Mouse (Mus musculus): ENCODE results near the gene Actl10. TPM values are rescaled to one million over a fixed set of nuclear protein-coding genes. Genes with fewer than 3 reads are reported as not detected.
A peak's percentile ranks its signal among the peaks of the same experiment; 100 is the strongest.

Gene Actl10
- polyA plus RNA-seq, 1 experiment from 2014 or later = 1.1 TPM

GRCm38 (mm10) chr2:154534704-154535270, 16.8 kb upstream of the Actl10 start:
- Histone ChIP-seq H3K36me3 (peaks cover 59% of the 10 kb centered on the region), H3K27ac (replicated peaks) (no peak overlapping the region), H3K4me1 (peaks cover 11% of the 10 kb centered on the region; the same call in 1 of the 2 replicates), H3K4me3 (no peak overlapping the region), H3K27me3 (no peaks in the 10 kb centered on the region), H3K9ac (replicated peaks) (no peak overlapping the region), H3K9me3 (no peaks in the 10 kb centered on the region), H3K4me2 (replicated peaks) (no peak overlapping the region)
- no peak for ATAC-seq (ENCODE audit: low FRiP score, low read depth)
- WGBS = 92% methylated on average over 12 of the region's 12 CpGs

- WGBS = 69% methylated on average over 2 of the region's 2 CpGs
- Histone ChIP-seq H3K27me3 (no peaks in the 10 kb centered on the region), H3K9me3 (no peaks in the 10 kb centered on the region), H3K27ac (replicated peaks) (peak overlapping the region; percentile 50), H3K36me3 (peaks cover 43% of the 10 kb centered on the region), H3K4me3 (no peak overlapping the region), H3K9ac (replicated peaks) (no peak overlapping the region), H3K4me2 (replicated peaks) (no peak overlapping the region), H3K4me1 (peaks cover 4% of the 10 kb centered on the region; the same call in 1 of the 2 replicates)
- no peak for ATAC-seq (ENCODE audit: low FRiP score, low read depth)
Observed at GRCm38 (mm10) chr2:154538310-154538709, 13.3 kb upstream of the Actl10 start.

GRCm38 (mm10) chr2:154538710-154539109, 12.9 kb upstream of the Actl10 start:
- peak overlapping the region; percentile 50 for H3K27ac ChIP-seq (replicated peaks)
- no peaks in the 10 kb centered on the region for H3K27me3 ChIP-seq
- peaks cover 43% of the 10 kb centered on the region for H3K36me3 ChIP-seq
- no peaks in the 10 kb centered on the region for H3K9me3 ChIP-seq
- H3K4me3 ChIP-seq = no peak overlapping the region
- no peak overlapping the region for H3K4me2 ChIP-seq (replicated peaks)
- WGBS = 62% methylated on average over 3 of the region's 3 CpGs
- ATAC-seq (ENCODE audit: low FRiP score, low read depth) = no peak
- no peak overlapping the region for H3K9ac ChIP-seq (replicated peaks)
- H3K4me1 ChIP-seq = peaks cover 4% of the 10 kb centered on the region; the same call in 1 of the 2 replicates

DNA sequence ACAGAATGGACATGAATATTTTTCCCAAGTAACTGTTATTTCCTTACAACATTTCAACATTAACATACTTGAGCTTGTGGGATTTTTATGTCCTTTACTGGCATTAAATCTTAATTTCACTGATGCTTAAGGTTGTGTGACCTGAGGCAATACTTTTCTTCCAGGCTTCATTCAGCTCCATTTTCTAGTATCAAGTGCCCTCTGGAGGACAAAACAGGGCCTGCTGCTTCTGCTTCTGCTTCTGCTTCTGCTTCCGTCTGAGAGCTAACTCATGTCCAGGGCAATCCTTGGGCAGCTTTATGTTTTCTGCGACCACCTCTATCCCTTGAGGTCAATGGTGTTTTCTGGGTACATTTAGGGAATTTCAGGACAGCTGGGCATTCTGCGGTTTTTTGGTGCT, 11.9 kb upstream of the Actl10 start:
- Histone ChIP-seq H3K27me3 (no peaks in the 10 kb centered on the region), H3K9ac (replicated peaks) (no peak overlapping the region), H3K4me1 (peaks cover 4% of the 10 kb centered on the region; the same call in 1 of the 2 replicates), H3K4me2 (replicated peaks) (no peak overlapping the region), H3K9me3 (no peaks in the 10 kb centered on the region), H3K27ac (replicated peaks) (no peak overlapping the region; the same call in 1 of the 2 replicates), H3K36me3 (peaks cover 36% of the 10 kb centered on the region), H3K4me3 (no peak overlapping the region)
- no peak for ATAC-seq (ENCODE audit: low FRiP score, low read depth)
- WGBS = 81% methylated on average over 3 of the region's 3 CpGs

- Histone ChIP-seq H3K27ac (replicated peaks) (no peak overlapping the region), H3K4me2 (replicated peaks) (no peak overlapping the region), H3K9ac (replicated peaks) (no peak overlapping the region), H3K9me3 (no peaks in the 10 kb centered on the region), H3K27me3 (no peaks in the 10 kb centered on the region), H3K4me1 (peaks cover 4% of the 10 kb centered on the region; the same call in 1 of the 2 replicates), H3K36me3 (peaks cover 19% of the 10 kb centered on the region; the same call in 1 of the 2 replicates), H3K4me3 (no peak overlapping the region)
- 83% methylated on average over 2 of the region's 2 CpGs for WGBS
- ATAC-seq (ENCODE audit: low FRiP score, low read depth) = no peak
Observed at GRCm38 (mm10) chr2:154541630-154542029, 9.9 kb upstream of the Actl10 start.

- Histone ChIP-seq H3K4me3 (no peak overlapping the region), H3K27ac (replicated peaks) (peak overlapping the region; percentile 15; the same call in 1 of the 2 replicates), H3K9ac (replicated peaks) (no peak overlapping the region), H3K27me3 (0 out of 2 replicates have a peak, but pooled peaks cover 4% of the 10 kb centered on the region), H3K4me2 (replicated peaks) (no peak overlapping the region), H3K4me1 (peaks cover 7% of the 10 kb centered on the region; the same call in 1 of the 2 replicates), H3K9me3 (no peaks in the 10 kb centered on the region), H3K36me3 (0 out of 2 replicates have a peak, but pooled peaks cover 1% of the 10 kb centered on the region)
- WGBS = 80% methylated on average over 9 of the region's 9 CpGs
- ATAC-seq (ENCODE audit: low FRiP score, low read depth) = no peak
Observed at GRCm38 (mm10) chr2:154543567-154544347, 7.8 kb upstream of the Actl10 start.

DNA sequence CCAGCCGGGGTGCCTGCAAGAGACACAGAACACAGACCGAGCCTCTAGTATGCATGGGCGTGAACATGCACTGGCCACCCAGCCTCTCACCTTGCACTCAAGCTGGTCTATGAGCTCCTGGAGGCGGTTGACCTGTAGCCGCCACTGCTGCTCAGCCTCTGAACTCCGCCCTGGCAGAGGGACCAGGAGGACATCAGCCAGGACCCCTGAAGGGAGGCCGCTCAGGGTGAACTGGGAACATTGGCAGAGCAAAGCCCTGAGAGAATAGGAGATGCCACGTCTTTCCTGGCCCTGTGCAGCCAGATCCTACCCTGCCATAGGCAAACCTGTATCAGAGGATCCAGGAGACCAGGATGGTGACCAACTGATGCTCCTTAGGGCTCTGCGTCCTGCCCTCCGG, 4.9 kb upstream of the Actl10 start, which contains the start of gene 1700003F12Rik:
Gene 1700003F12Rik, plus strand, starts transcription at position 375 of the 400 bp plus-strand sequence.
- H3K4me3 ChIP-seq = no peak within 1 kb of the TSS
- ATAC-seq (ENCODE audit: low FRiP score, low read depth) = no peak
- 91% methylated on average over 10 of the region's 10 CpGs for WGBS

DNA sequence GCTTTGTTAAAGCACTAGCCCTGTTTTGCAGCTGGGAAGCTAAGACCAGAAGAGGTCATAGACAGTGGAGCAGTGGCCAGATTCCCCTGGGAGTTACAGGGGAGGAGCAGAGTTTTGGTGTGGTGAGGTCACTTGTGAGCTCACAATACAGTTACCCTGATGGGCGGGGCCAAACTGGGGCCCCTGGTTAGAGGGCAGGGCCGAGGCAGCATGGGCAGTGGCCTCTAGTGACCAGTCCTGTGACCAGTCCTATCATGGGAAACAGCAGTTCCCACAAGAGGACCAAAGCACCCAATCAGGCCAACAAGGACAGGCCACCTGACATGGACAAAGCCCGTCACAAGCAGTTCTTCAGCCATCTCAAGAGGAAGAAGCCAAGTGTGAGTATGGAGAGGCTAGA, 2.9 kb upstream of the Actl10 start:
- ATAC-seq (ENCODE audit: low FRiP score, low read depth) = no peak
- no peak overlapping the region for H3K4me3 ChIP-seq
- 51% methylated on average over 3 of the region's 3 CpGs for WGBS
- H3K27me3 ChIP-seq = peaks cover 44% of the 10 kb centered on the region
- H3K9ac ChIP-seq (replicated peaks) = no peak overlapping the region
- H3K4me2 ChIP-seq (replicated peaks) = peak overlapping the region; percentile 70; the same call in 1 of the 2 replicates
- no peaks in the 10 kb centered on the region for H3K9me3 ChIP-seq
- no peak overlapping the region for H3K27ac ChIP-seq (replicated peaks)
- peaks cover 32% of the 10 kb centered on the region for H3K4me1 ChIP-seq
- no peaks in the 10 kb centered on the region for H3K36me3 ChIP-seq

More for the DNA sequence above, 4.9 kb upstream of the Actl10 start, which contains the start of gene 1700003F12Rik:
- H3K27me3 ChIP-seq = peaks cover 34% of the 10 kb centered on the region
- no peak within 1 kb of the TSS for H3K4me2 ChIP-seq (replicated peaks)
- H3K9ac ChIP-seq (replicated peaks) = no peak within 1 kb of the TSS
- no peaks in the 10 kb centered on the region for H3K36me3 ChIP-seq
- H3K4me1 ChIP-seq = peaks cover 18% of the 10 kb centered on the region
- H3K27ac ChIP-seq (replicated peaks) = no peak within 1 kb of the TSS
- no peaks in the 10 kb centered on the region for H3K9me3 ChIP-seq

DNA sequence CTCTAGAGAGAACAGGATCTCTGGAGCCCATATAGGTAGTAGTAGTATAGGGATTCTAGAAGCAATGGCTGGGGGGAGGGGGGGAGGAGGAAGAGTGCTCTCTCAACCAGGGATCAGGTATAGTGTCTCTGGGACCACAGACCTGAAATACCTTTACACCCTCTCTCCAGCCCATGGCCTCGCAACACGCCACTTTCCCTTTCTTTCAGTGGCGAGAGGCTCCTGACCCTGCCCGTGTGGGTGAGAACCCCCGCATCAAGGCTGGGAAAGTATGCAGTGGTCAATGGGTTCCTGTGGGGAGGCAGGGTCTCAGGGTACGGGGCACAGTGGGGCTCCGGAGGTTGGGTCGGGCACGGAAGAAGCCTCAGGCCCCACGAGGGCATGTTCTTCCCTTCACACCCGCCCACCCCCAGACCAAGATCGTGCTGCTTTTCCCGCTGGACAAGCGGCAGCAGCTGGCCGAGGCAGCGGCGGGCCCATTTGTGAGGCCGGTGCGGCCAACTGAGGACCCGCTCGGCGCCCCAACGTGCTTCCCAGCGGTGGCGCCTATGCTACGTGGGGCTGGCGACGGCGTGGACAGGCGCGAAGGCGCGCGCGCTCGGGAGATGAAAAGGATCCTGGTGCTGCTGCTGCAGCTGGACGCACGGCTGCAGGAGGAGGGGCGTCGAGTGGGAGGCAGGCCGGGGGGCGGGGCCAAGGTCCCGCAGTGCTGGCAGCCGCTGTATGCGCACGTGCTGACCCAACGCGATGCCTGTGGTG, 2.3 kb upstream of the Actl10 start:
- Histone ChIP-seq H3K27ac (replicated peaks) (0 out of 2 replicates have a peak overlapping the region, but pooled peaks have one; percentile 7), H3K36me3 (no peaks in the 10 kb centered on the region), H3K4me2 (replicated peaks) (peak overlapping the region; percentile 70), H3K9ac (replicated peaks) (peak overlapping the region; percentile 45), H3K27me3 (peaks cover 44% of the 10 kb centered on the region), H3K4me3 (peak overlapping the region; percentile 39), H3K4me1 (peaks cover 32% of the 10 kb centered on the region), H3K9me3 (no peaks in the 10 kb centered on the region)
- WGBS = 2% methylated on average over 48 of the region's 48 CpGs
- peak; percentile 83 for ATAC-seq (ENCODE audit: low FRiP score, low read depth)

GRCm38 (mm10) chr2:154549886-154550189, 1.7 kb upstream of the Actl10 start:
- 13% methylated on average over 20 of the region's 20 CpGs for WGBS
- no peaks in the 10 kb centered on the region for H3K9me3 ChIP-seq
- no peak for ATAC-seq (ENCODE audit: low FRiP score, low read depth)
- peaks cover 32% of the 10 kb centered on the region for H3K4me1 ChIP-seq
- H3K9ac ChIP-seq (replicated peaks) = peak overlapping the region; percentile 45
- H3K27ac ChIP-seq (replicated peaks) = 0 out of 2 replicates have a peak overlapping the region, but pooled peaks have one; percentile 7
- H3K4me2 ChIP-seq (replicated peaks) = peak overlapping the region; percentile 70
- H3K4me3 ChIP-seq = peak overlapping the region; percentile 39
- peaks cover 44% of the 10 kb centered on the region for H3K27me3 ChIP-seq
- no peaks in the 10 kb centered on the region for H3K36me3 ChIP-seq

DNA sequence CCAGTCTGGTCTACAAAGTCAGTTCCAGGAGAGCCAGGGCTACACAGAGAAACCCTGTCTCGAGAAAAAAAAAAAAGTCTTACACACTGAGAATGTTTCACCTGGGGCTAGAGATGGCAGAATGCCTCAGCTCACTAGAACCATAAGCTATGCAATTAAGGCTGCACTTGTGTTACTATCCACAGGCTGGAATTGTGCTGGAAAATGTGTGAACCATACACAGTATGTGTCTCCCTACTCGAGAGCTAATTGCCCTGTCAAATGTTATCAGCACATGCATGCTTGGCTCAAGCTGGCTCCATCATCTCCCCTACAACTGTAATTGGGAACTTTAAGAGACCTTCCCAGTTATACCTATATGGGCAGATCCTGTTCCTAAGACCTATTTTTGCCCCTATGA, 639 bp upstream of the Actl10 start:
- no peaks in the 10 kb centered on the region for H3K9me3 ChIP-seq
- H3K36me3 ChIP-seq = no peaks in the 10 kb centered on the region
- H3K4me1 ChIP-seq = peaks cover 32% of the 10 kb centered on the region
- no peak overlapping the region for H3K4me2 ChIP-seq (replicated peaks)
- WGBS = 88% methylated on average over 2 of the region's 2 CpGs
- ATAC-seq (ENCODE audit: low FRiP score, low read depth) = no peak
- peaks cover 44% of the 10 kb centered on the region for H3K27me3 ChIP-seq
- H3K4me3 ChIP-seq = no peak overlapping the region
- H3K27ac ChIP-seq (replicated peaks) = no peak overlapping the region
- H3K9ac ChIP-seq (replicated peaks) = no peak overlapping the region
